Mouse (Mus musculus): Measurements from ENCODE around the gene Alkbh4. TPM values are rescaled to one million over a fixed set of nuclear protein-coding genes. Genes with fewer than 3 reads are reported as not detected.
"Not testable (repeated sequence)": the region's sequence is repeated elsewhere in the genome, so short reads cannot be mapped to it uniquely, and the experiment has no call there.

Alkbh4 gene
- 1 to 10 TPM; 4.4 to 5.1 TPM for total RNA-seq (2021)
- long read RNA-seq, experiment 1, partial matches to known transcripts: 0 of 5 reads
- long read RNA-seq, experiment 1, other reads (novel, unspliced or antisense): 1 of 5 reads
- long read RNA-seq, experiment 2, transcript Alkbh4-201 (3 exons, 1,773 nt): major isoform, 5 of 6 reads
- long read RNA-seq, experiment 2, partial matches to known transcripts: 0 of 6 reads
- long read RNA-seq, experiment 2, other reads (novel, unspliced or antisense): 1 of 6 reads

- DNase-seq: peak; percentile 97
- intact Hi-C loops (cut with DNase I; ENCODE audit: low total_unique reads): no loop called here
Measured at GRCm38 (mm10) chr5:136135571-136136291, at the start of gene Alkbh4, which contains the start of gene Lrwd1. Alkbh4 (plus strand) TSS chr5:136136146. Lrwd1 (minus strand) TSS chr5:136136074.

- intact Hi-C loops (cut with DNase I; ENCODE audit: low total_unique reads): no loop called here
- DNase-seq: peak; percentile 28
Measured at GRCm38 (mm10) chr5:136086290-136086689, 49.7 kb upstream of the Alkbh4 start.

- intact Hi-C loops (cut with DNase I; ENCODE audit: low total_unique reads): no loop called here
- DNase-seq: no peak
Measured at GRCm38 (mm10) chr5:136088821-136089575, 46.9 kb upstream of the Alkbh4 start.

GRCm38 (mm10) chr5:136091927-136092326 is 44.0 kb upstream of the Alkbh4 start:
- intact Hi-C loops (cut with DNase I; ENCODE audit: low total_unique reads): no loop called here

GRCm38 (mm10) chr5:136094249-136095010 is 41.5 kb upstream of the Alkbh4 start:
- DNase-seq: no peak
- intact Hi-C loops (cut with DNase I; ENCODE audit: low total_unique reads): no loop called here

More at GRCm38 (mm10) chr5:136091927-136092326, 44.0 kb upstream of the Alkbh4 start:
- no peak for DNase-seq

GRCm38 (mm10) chr5:136095089-136095488 is 40.9 kb upstream of the Alkbh4 start:
- DNase-seq: no peak
- intact Hi-C loops (cut with DNase I; ENCODE audit: low total_unique reads): no loop called here

- intact Hi-C loops (cut with DNase I; ENCODE audit: low total_unique reads): no loop called here
- no peak for DNase-seq
Measured at GRCm38 (mm10) chr5:136098536-136098935, 37.4 kb upstream of the Alkbh4 start.

GRCm38 (mm10) chr5:136102099-136102820 is 33.7 kb upstream of the Alkbh4 start:
- intact Hi-C loops (cut with DNase I; ENCODE audit: low total_unique reads): no loop called here
- peak; percentile 70 for DNase-seq

GRCm38 (mm10) chr5:136104511-136104910 is 31.4 kb upstream of the Alkbh4 start:
- intact Hi-C loops (cut with DNase I; ENCODE audit: low total_unique reads): no loop called here
- no peak for DNase-seq

GRCm38 (mm10) chr5:136108486-136108885 is 27.5 kb upstream of the Alkbh4 start:
- intact Hi-C loops (cut with DNase I; ENCODE audit: low total_unique reads): no loop called here

GRCm38 (mm10) chr5:136109042-136109441 is 26.9 kb upstream of the Alkbh4 start:
- intact Hi-C loops (cut with DNase I; ENCODE audit: low total_unique reads): no loop called here
- DNase-seq: no peak

More at GRCm38 (mm10) chr5:136108486-136108885, 27.5 kb upstream of the Alkbh4 start:
- DNase-seq: no peak

GRCm38 (mm10) chr5:136113546-136113945 is 22.4 kb upstream of the Alkbh4 start:
- intact Hi-C loops (cut with DNase I; ENCODE audit: low total_unique reads); DNase-seq: not testable (repeated sequence)

GRCm38 (mm10) chr5:136115891-136116783 is 19.8 kb upstream of the Alkbh4 start, which contains the start of gene Polr2j:
Polr2j (plus strand) TSS chr5:136116631.
- intact Hi-C loops (cut with DNase I; ENCODE audit: low total_unique reads): no loop called here
- peak; percentile 96 for DNase-seq

- intact Hi-C loops (cut with DNase I; ENCODE audit: low total_unique reads): no loop called here
- DNase-seq: no peak
Measured at GRCm38 (mm10) chr5:136116784-136117112, 19.2 kb upstream of the Alkbh4 start.

GRCm38 (mm10) chr5:136122165-136122564 is 13.8 kb upstream of the Alkbh4 start:
- no peak for DNase-seq
- intact Hi-C loops (cut with DNase I; ENCODE audit: low total_unique reads): no loop called here

GRCm38 (mm10) chr5:136136292-136136990 is 495 bp downstream of the Alkbh4 start:
- intact Hi-C loops (cut with DNase I; ENCODE audit: low total_unique reads): no loop called here
- no peak for DNase-seq

- intact Hi-C loops (cut with DNase I; ENCODE audit: low total_unique reads): no loop called here
- peak; percentile 56 for DNase-seq
Measured at GRCm38 (mm10) chr5:136137658-136138274, 1.8 kb downstream of the Alkbh4 start.
